Mouse (Mus musculus) liver, embryonic 11.5 days (tissue): ENCODE measurements at regions not wholly inside any gene's neighbourhood (a gene's known extent, or its start where the extent isn't known, plus 50 kb on each side); places are given as distances from the start of the nearest gene placed in this dataset.
A peak's percentile ranks its signal among the peaks of the same experiment; 100 is the strongest.

Experiments
- ATAC-seq: fragments of 200-750 bp; cut with Nextera tagmentation; replicated peaks from 2 replicates; pipeline ENCODE4 v1.8.0; 2017; ENCODE audit warnings: moderate number of reproducible peaks, mild to moderate bottlenecking, moderate TSS enrichment, moderate library complexity; ENCODE audit not compliant: low FRiP score
- DNase-seq: peaks from one replicate; pipeline ENCODE4 v3.0.0-alpha.2; 2017; ENCODE audit warnings: low spot score
- H3K27ac ChIP-seq: fragments of 300-500 bp; sonication (generic); 2 replicates; pipeline ENCODE4 v1.5.1; 2014; ENCODE audit warnings: mild to moderate bottlenecking, low read depth, low read length, control low read depth
- H3K27me3 ChIP-seq: fragments of 300-500 bp; sonication (generic); replicated peaks from 2 replicates; pipeline ENCODE4 v1.6.1; 2014; ENCODE audit warnings: low read length, mixed read lengths; ENCODE audit not compliant: control insufficient read depth, insufficient read depth
- H3K36me3 ChIP-seq: fragments of 300-500 bp; sonication (generic); 2 replicates; pipeline ENCODE4 v1.6.1; 2014; ENCODE audit warnings: mild to moderate bottlenecking, low read length, moderate library complexity, mixed read lengths; ENCODE audit not compliant: control insufficient read depth, insufficient read depth
- H3K4me1 ChIP-seq: fragments of 300-500 bp; sonication (generic); replicated peaks from 2 replicates; pipeline ENCODE4 v1.6.1; 2014; ENCODE audit warnings: low read length, mixed read lengths; ENCODE audit not compliant: control insufficient read depth, insufficient read depth
- H3K4me2 ChIP-seq: fragments of 300-500 bp; sonication (generic); 2 replicates; pipeline ENCODE4 v1.6.1; 2014; ENCODE audit warnings: mild to moderate bottlenecking, control low read depth, moderate library complexity
- H3K4me3 ChIP-seq: fragments of 300-500 bp; sonication (generic); 2 replicates; pipeline ENCODE4 v1.5.1; 2014; ENCODE audit warnings: low read depth, low read length, control low read depth
- H3K9ac ChIP-seq: fragments of 300-500 bp; sonication (generic); 2 replicates; pipeline ENCODE4 v1.6.1; 2014; ENCODE audit warnings: low read depth, low read length, control low read depth
- H3K9me3 ChIP-seq: fragments of 300-500 bp; sonication (generic); 2 replicates; pipeline ENCODE4 v1.6.1; 2016; ENCODE audit warnings: low read length, inconsistent platforms, mixed read lengths; ENCODE audit not compliant: control insufficient read depth
- WGBS: fragments of 180-500 bp; shearing (Covaris S2); extraction: QIAGEN DNeasy Blood & Tissue Kit; methylation state at CpG from one replicate; pipeline ENCODE4 v1.1.7; 2014; 5-methylcytosine and 5-hydroxymethylcytosine counted together

- H3K4me2 ChIP-seq, result no peak overlapping the region
- peaks cover 7% of the 10 kb centered on the region for H3K27me3 ChIP-seq
- no peak for DNase-seq
- WGBS, result 83% methylated on average over 5 of the region's 5 CpGs
- no peak overlapping the region for H3K9ac ChIP-seq
- ATAC-seq, result no peak
- no peaks in the 10 kb centered on the region for H3K9me3 ChIP-seq
- H3K4me3 ChIP-seq, result no peak overlapping the region
- no peaks in the 10 kb centered on the region for H3K4me1 ChIP-seq
- H3K36me3 ChIP-seq, result no peaks in the 10 kb centered on the region
- no peak overlapping the region for H3K27ac ChIP-seq
These were observed 257.6 kb upstream of the Irx3 start for GRCm38 (mm10) chr8:92059471-92059870.

GRCm38 (mm10) chr8:92058953-92059352 is 257.1 kb upstream of the Irx3 start:
- H3K9ac ChIP-seq, result no peak overlapping the region
- ATAC-seq, result no peak
- no peak for DNase-seq
- H3K27ac ChIP-seq, result no peak overlapping the region
- no peaks in the 10 kb centered on the region for H3K9me3 ChIP-seq
- peaks cover 2% of the 10 kb centered on the region; the same call in 1 of the 2 replicates for H3K27me3 ChIP-seq
- H3K4me1 ChIP-seq, result no peaks in the 10 kb centered on the region
- H3K4me3 ChIP-seq, result no peak overlapping the region
- 73% methylated on average over 10 of the region's 10 CpGs for WGBS
- no peak overlapping the region for H3K4me2 ChIP-seq
- no peaks in the 10 kb centered on the region for H3K36me3 ChIP-seq

DNA sequence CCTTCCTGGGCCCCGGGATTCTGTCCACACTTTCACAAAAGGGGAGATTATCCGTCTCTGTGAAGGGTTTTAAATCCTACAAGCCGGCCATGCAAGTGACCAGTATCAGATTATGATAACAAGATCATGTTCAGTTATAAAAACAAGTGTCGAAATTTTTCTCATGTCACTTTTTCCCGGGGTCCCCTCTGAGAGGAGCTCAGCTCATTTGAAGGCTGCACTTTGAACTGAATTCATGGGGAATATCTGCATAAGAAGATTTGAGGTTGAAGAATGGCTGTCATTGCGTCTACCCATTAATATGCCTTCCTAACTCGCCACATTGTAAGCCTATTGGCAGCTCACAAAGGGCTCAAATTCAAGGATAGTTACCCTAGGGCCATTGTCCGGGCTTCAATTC is 256.0 kb upstream of the Irx3 start:
- 75% methylated on average over 8 of the region's 8 CpGs for WGBS
- no peak for DNase-seq
- H3K9me3 ChIP-seq, result no peaks in the 10 kb centered on the region
- ATAC-seq, result no peak
- H3K36me3 ChIP-seq, result no peaks in the 10 kb centered on the region
- no peaks in the 10 kb centered on the region for H3K4me1 ChIP-seq
- peaks cover 2% of the 10 kb centered on the region; the same call in 1 of the 2 replicates for H3K27me3 ChIP-seq
- H3K9ac ChIP-seq, result no peak overlapping the region
- no peak overlapping the region for H3K4me3 ChIP-seq
- H3K27ac ChIP-seq, result no peak overlapping the region
- H3K4me2 ChIP-seq, result no peak overlapping the region

DNA sequence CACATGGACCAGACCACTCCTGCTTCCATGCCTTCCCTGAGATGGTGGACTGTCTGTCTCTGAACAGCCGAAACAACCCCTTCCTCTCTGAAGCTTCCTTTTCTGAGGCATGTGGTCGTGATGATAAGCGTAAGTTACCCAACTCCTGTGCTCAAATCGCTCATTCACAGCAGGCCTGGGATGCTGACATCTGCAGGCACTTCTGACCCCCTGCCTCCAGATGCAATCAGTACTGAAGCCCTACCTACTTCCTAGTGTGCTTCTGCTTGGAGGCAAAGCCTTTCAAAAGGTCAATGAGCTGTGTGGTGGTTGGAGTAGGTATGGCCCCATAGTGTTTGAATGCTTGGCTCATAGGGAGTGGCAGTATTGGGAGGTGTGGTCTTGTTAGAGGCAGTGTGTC is 253.7 kb upstream of the Irx3 start:
- peak; percentile 56 for ATAC-seq

DNA sequence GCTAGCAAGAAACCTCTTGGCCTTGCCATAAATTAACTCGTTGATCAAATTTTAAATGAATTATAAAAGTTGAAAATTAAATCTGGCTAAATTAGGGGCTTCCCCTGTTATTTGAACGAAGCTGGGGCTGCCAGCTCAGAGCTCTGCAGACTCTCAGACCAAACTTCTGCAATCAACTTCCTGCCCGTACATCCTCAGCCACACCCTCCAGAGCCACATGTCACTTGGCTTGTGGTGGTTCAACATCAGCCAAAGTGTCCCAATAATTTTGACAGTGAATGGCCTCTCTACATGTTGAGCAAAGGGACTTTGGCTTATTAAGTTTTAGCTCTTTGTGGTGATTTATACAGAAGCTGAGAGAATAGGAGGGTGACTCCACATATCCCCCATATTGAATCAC is 242.8 kb upstream of the Irx3 start:
- H3K9me3 ChIP-seq, result no peaks in the 10 kb centered on the region
- 51% methylated on average over 3 of the region's 3 CpGs for WGBS
- H3K4me2 ChIP-seq, result no peak overlapping the region
- ATAC-seq, result no peak
- DNase-seq, result no peak
- H3K4me3 ChIP-seq, result no peak overlapping the region
- no peaks in the 10 kb centered on the region; the same call in 1 of the 2 replicates for H3K27me3 ChIP-seq
- no peaks in the 10 kb centered on the region for H3K36me3 ChIP-seq
- no peak overlapping the region for H3K9ac ChIP-seq
- no peaks in the 10 kb centered on the region for H3K4me1 ChIP-seq
- H3K27ac ChIP-seq, result no peak overlapping the region

More for the DNA sequence above, 253.7 kb upstream of the Irx3 start:
- Histone ChIP-seq H3K27ac (no peak overlapping the region), H3K4me2 (no peak overlapping the region), H3K4me1 (no peaks in the 10 kb centered on the region), H3K36me3 (no peaks in the 10 kb centered on the region), H3K4me3 (no peak overlapping the region), H3K27me3 (peaks cover 2% of the 10 kb centered on the region; the same call in 1 of the 2 replicates), H3K9me3 (no peaks in the 10 kb centered on the region), H3K9ac (no peak overlapping the region)
- DNase-seq, result no peak
- 37% methylated on average over 4 of the region's 4 CpGs for WGBS

DNA sequence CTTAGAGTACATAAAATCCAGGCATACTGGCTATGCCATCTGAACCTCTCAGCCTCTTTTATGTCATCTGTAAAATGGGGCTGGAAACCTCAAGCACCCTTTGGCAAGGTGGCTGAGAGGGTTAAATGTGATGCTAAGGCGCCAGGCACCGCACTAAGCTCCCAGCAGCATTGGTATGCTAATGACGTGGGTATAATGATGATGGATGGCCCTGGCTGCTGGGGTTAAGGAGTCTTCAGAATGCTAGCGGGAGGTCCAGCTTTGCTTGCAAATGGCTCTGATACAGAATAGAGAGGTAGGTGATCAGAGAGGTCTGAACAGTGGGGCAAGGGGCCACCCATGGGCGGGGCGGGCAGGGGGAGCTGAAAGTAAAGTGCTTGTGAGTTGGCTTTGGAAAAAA is 241.1 kb upstream of the Irx3 start:
- ATAC-seq (no peak), DNase-seq (no peak)
- Histone ChIP-seq H3K36me3 (no peaks in the 10 kb centered on the region), H3K27ac (no peak overlapping the region), H3K9ac (no peak overlapping the region), H3K4me2 (no peak overlapping the region), H3K4me1 (no peaks in the 10 kb centered on the region), H3K27me3 (no peaks in the 10 kb centered on the region; the same call in 1 of the 2 replicates), H3K9me3 (no peaks in the 10 kb centered on the region), H3K4me3 (no peak overlapping the region)
- 17% methylated on average over 6 of the region's 6 CpGs for WGBS

DNA sequence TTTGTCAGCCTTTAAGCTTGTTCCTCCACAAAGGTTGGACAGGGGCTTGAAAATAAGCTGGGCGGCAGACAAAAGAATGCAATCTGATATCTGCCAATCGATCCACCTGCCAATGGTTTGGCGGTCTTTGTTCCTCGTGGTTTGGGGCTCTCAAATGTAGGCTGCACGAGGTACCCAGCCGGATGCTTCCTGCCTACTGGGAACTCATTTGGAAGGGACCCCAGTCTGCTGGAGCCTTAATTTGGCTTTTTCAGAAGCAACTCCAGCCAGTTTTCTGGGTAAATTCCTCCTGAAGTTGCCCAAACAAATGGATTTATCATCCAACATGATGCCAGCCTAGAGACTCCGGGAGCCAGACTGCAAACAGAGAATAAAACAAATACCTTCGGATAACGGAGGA is 228.1 kb upstream of the Irx3 start:
- H3K27me3 ChIP-seq, result peaks cover 28% of the 10 kb centered on the region
- peaks cover 13% of the 10 kb centered on the region for H3K4me1 ChIP-seq
- H3K4me3 ChIP-seq, result no peak overlapping the region
- no peak overlapping the region for H3K27ac ChIP-seq
- 48% methylated on average over 9 of the region's 9 CpGs for WGBS
- no peaks in the 10 kb centered on the region for H3K36me3 ChIP-seq
- no peaks in the 10 kb centered on the region for H3K9me3 ChIP-seq
- no peak overlapping the region for H3K9ac ChIP-seq
- no peak overlapping the region for H3K4me2 ChIP-seq
- ATAC-seq (no peak), DNase-seq (no peak)

DNA sequence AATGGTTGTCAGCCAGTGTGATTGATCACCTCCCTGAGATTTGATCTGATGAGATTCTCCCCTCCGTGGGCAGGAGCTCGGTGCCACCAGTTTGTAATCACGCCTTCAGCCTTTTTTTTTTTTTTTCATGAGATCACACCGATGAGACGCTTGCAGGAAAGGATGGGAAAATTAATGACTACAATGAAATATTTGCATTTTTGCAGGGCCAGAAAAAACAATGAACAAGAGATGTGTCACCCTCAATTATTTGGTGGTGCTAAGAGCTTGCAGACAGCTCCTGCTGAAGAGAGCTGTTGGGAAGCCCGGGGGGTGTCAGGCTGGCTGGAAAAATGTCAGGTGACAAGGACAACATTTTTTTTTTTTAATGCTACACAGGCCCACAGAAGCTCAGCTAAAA is 227.6 kb upstream of the Irx3 start:
- WGBS, result 41% methylated on average over 6 of the region's 6 CpGs
- Histone ChIP-seq H3K36me3 (no peaks in the 10 kb centered on the region), H3K4me2 (no peak overlapping the region), H3K9ac (no peak overlapping the region), H3K4me3 (no peak overlapping the region), H3K27me3 (peaks cover 28% of the 10 kb centered on the region), H3K27ac (no peak overlapping the region), H3K4me1 (peaks cover 13% of the 10 kb centered on the region), H3K9me3 (no peaks in the 10 kb centered on the region)
- DNase-seq (no peak), ATAC-seq (no peak)

DNA sequence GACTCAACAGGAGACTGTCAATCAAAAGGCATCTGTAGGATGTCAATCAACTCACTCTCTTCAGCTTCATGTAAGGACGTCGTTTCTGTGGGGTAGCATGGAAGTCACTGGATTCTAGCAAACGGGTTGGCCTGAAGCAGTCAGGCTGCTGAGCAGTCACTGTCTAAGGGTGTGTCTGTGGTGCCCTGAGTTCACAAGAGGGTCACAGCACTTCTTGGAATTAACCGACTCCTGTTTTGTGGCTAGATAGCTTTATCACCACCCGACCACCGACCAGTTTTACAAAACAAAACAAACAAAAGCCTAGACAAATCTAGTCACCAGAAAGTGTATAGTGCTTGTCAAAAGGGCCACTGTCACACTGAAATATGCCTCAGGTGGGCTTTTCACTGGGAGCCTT is 226.4 kb upstream of the Irx3 start:
- Histone ChIP-seq H3K9me3 (no peaks in the 10 kb centered on the region), H3K27ac (no peak overlapping the region), H3K9ac (no peak overlapping the region), H3K4me3 (no peak overlapping the region), H3K4me2 (0 out of 2 replicates have a peak overlapping the region, but pooled peaks have one; percentile 9), H3K27me3 (peaks cover 31% of the 10 kb centered on the region), H3K4me1 (peaks cover 13% of the 10 kb centered on the region), H3K36me3 (no peaks in the 10 kb centered on the region)
- DNase-seq, result no peak
- peak; percentile 80 for ATAC-seq
- WGBS, result 6% methylated on average over 6 of the region's 6 CpGs
